Mouse (Mus musculus): Measurements from ENCODE around the gene Dnase1l2.

The Dnase1l2 gene

GRCm38 (mm10) chr17:24442632-24443155, at the start of gene Dnase1l2:
TSS of gene Dnase1l2 (minus strand) at chr17:24443105.
- no peak for DNase-seq (ENCODE audit: low spot score in 2 of 2)

GRCm38 (mm10) chr17:24490399-24490798, 47.5 kb upstream of the Dnase1l2 start:
- DNase-seq (ENCODE audit: low spot score in 2 of 2): no peak

GRCm38 (mm10) chr17:24489265-24490030, 46.5 kb upstream of the Dnase1l2 start:
- DNase-seq (ENCODE audit: low spot score in 2 of 2): no peak

- peak in 1 of 2 experiments; percentile 29 for DNase-seq (ENCODE audit: low spot score in 2 of 2)
Measured at GRCm38 (mm10) chr17:24488662-24489264, 45.9 kb upstream of the Dnase1l2 start.

GRCm38 (mm10) chr17:24488186-24488661, 45.3 kb upstream of the Dnase1l2 start, which contains the start of gene Caskin1:
TSS of gene Caskin1 (plus strand) at chr17:24488601.
- no peak for DNase-seq (ENCODE audit: low spot score in 2 of 2)

GRCm38 (mm10) chr17:24485090-24485860, 42.4 kb upstream of the Dnase1l2 start:
- peak; percentile 20 to 36 for DNase-seq (ENCODE audit: low spot score in 2 of 2)

- DNase-seq (ENCODE audit: low spot score in 2 of 2): no peak
Measured at GRCm38 (mm10) chr17:24483495-24483894, 40.6 kb upstream of the Dnase1l2 start.

- DNase-seq (ENCODE audit: low spot score in 2 of 2): no peak
Measured at GRCm38 (mm10) chr17:24481027-24481815, 38.3 kb upstream of the Dnase1l2 start.

GRCm38 (mm10) chr17:24480201-24480826, 37.4 kb upstream of the Dnase1l2 start:
- no peak for DNase-seq (ENCODE audit: low spot score in 2 of 2)

- no peak for DNase-seq (ENCODE audit: low spot score in 2 of 2)
Measured at GRCm38 (mm10) chr17:24479431-24479830, 36.5 kb upstream of the Dnase1l2 start.

GRCm38 (mm10) chr17:24478663-24479380, 35.9 kb upstream of the Dnase1l2 start, which contains the start of gene Mlst8:
TSS of gene Mlst8 (minus strand) at chr17:24479078.
- peak; percentile 92 to 98 for DNase-seq (ENCODE audit: low spot score in 2 of 2)

- DNase-seq (ENCODE audit: low spot score in 2 of 2): no peak
Measured at GRCm38 (mm10) chr17:24477985-24478600, 35.2 kb upstream of the Dnase1l2 start.

GRCm38 (mm10) chr17:24477053-24477984, 34.4 kb upstream of the Dnase1l2 start:
- no peak for DNase-seq (ENCODE audit: low spot score in 2 of 2)

- DNase-seq (ENCODE audit: low spot score in 2 of 2): no peak
Measured at GRCm38 (mm10) chr17:24476022-24476776, 33.3 kb upstream of the Dnase1l2 start.

GRCm38 (mm10) chr17:24475586-24475985, 32.7 kb upstream of the Dnase1l2 start:
- DNase-seq (ENCODE audit: low spot score in 2 of 2): no peak

- no peak for DNase-seq (ENCODE audit: low spot score in 2 of 2)
Measured at GRCm38 (mm10) chr17:24474557-24474956, 31.7 kb upstream of the Dnase1l2 start.

GRCm38 (mm10) chr17:24473612-24474275, 30.8 kb upstream of the Dnase1l2 start, which contains the start of gene Bricd5:
TSS of gene Bricd5 (plus strand) at chr17:24473884.
- DNase-seq (ENCODE audit: low spot score in 2 of 2): no peak

Measured in thymus, postnatal 10 days (tissue).